Mouse (Mus musculus): ENCODE data around the gene Zfp420. TPM values are rescaled to one million over a fixed set of nuclear protein-coding genes. Genes with fewer than 3 reads are reported as not detected.
"Not testable (repeated sequence)": the region's sequence is repeated elsewhere in the genome, so short reads cannot be mapped to it uniquely, and the experiment has no call there.

Gene Zfp420
- total RNA-seq, 2 experiments from 2014 or later: 2.8 to 4.3 TPM

DNA sequence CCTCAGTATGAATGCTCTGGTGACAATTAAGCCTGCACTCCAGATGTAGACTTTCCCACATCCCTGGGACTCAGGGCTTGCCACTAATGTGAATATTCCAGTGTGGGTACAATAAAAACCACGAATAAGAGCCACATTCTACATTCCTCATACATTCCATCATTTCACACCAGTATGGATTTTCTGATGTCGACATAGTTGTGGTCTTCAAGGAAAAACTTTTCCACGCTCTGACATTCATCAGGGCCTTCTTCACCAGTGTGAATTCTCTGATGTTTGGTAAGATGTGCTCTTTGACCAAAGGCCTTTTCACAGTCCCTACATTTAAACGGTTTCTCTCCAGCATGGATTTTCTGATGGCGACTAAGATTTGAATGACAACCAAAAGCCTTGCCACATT, 15.2 kb upstream of the Zfp420 start:
- no peak for TF ChIP-seq CTCF (IDR thresholded peaks at IDR 0.05)
- no peak overlapping the region for H3K27ac ChIP-seq
- intact Hi-C loops (cut with DNase I): no loop called here
- H3K4me3 ChIP-seq: no peak overlapping the region
- no peak for DNase-seq

DNA sequence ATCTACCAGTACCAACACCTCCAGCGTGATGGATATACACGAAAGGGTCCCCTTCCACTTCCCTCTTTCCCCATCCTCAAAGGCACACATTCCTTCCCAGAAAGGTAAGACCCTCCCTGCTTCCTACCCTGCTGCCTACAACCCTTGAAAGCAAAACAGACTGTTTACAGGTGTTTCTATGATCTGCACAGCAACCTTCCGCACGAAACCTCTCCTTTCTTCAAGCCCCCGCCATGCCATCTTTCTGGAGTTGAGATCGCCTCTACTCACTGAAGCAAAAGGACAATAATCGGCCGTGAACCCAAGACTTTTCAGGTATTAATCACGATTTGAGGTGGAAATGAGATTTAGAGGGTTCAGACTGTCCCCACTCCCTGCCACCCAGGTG, 7.0 kb upstream of the Zfp420 start:
- Histone ChIP-seq H3K27ac (no peak overlapping the region; the same call in 1 of the 2 replicates), H3K4me3 (peak overlapping the region; percentile 82)
- no peak for DNase-seq
- no peak for TF ChIP-seq CTCF (IDR thresholded peaks at IDR 0.05)
- intact Hi-C loops (cut with DNase I): loop anchor here (2.0 to 5.0 kb wide), 2 partner anchors 36 to 56 kb away; partner anchors contain the start of genes Zfp383 and Zfp790

DNA sequence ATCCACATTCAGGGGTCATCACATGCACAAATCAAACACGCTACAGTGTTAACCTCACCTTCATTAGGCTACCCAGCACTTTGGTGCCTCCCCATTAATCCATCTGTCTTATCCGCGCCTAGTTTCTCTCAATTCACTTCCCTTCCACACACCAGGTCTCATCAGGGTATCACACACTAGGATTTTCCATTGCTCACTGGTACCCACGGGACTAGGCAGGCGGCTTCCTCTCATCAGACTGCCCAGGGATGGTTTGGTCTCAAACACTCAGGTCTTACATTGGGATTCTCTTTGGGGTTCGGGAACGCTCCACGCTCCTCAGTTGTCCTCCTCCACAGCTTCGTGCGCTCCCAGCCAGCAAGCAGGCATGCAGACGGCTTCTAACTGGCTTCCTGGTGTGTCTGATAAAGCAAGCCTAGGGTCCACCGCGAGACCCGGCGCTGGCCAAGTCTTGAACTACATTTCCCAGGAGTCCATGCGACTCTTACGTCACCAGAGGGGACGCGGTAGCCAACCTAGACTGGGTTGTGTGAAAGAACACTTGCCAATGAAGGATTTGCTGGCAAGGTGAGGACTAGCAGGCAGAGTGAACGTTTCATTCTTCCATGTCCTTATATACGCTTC, 6.4 kb upstream of the Zfp420 start, which contains the start of gene Zfp940:
Gene Zfp940 (minus strand): TSS at position 451 of the 624 bp plus-strand sequence.
- intact Hi-C loops (cut with DNase I): loop anchor here (2.0 to 5.0 kb wide), 2 partner anchors 36 to 55 kb away; partner anchors contain the start of genes Zfp383 and Zfp790
- DNase-seq: peak; percentile 82
- Histone ChIP-seq H3K27ac (peak within 1 kb of the TSS; percentile 79), H3K4me3 (peak within 1 kb of the TSS; percentile 82)
- TF ChIP-seq CTCF (IDR thresholded peaks at IDR 0.05): no peak

DNA sequence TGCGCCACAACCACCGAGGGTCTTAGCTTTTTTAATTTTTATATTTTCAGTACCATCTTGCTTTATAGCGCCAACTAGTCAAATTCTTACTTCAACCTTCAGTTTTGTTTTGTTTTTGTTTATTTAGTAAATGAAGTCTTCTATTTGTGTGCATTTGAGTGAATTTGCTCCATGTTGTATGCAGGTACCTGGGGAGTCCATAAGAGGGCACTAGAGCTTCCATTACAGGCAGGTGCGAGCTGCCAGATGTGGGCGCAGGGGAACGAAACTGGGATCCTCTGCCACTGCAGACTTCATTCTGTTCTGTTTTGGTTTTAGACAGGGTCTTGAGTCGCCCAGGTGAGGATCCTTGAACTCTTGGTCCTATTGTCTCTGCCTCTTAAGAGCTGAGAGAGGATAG, 1.9 kb downstream of the Zfp420 start:
- no peak for TF ChIP-seq CTCF (IDR thresholded peaks at IDR 0.05)
- intact Hi-C loops (cut with DNase I): no loop called here

DNA sequence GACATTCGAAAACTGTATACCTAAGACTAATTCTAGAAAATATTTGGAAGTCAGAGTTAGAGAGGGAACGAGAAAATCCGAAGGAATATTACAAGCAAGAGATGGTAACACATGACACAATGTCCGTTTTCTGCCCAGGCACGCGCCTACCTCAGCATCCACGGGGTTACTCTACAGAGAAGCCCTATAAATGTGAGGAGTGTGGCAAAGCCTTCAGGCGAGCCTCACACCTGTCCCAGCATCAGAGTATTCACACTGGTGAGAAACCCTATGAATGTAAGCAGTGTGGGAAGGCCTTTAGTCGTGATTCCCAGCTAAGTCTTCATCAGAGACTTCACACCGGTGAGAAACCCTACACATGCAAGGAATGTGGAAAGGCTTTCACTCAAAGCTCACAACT, 14.5 kb downstream of the Zfp420 start:
- no peak for TF ChIP-seq CTCF (IDR thresholded peaks at IDR 0.05)
- intact Hi-C loops (cut with DNase I): no loop called here
- DNase-seq: no peak
- Histone ChIP-seq H3K27ac (no peak overlapping the region), H3K4me3 (no peak overlapping the region)

More for the DNA sequence above, 1.9 kb downstream of the Zfp420 start:
- Histone ChIP-seq H3K4me3 (no peak overlapping the region), H3K27ac (no peak overlapping the region)
- DNase-seq: no peak

DNA sequence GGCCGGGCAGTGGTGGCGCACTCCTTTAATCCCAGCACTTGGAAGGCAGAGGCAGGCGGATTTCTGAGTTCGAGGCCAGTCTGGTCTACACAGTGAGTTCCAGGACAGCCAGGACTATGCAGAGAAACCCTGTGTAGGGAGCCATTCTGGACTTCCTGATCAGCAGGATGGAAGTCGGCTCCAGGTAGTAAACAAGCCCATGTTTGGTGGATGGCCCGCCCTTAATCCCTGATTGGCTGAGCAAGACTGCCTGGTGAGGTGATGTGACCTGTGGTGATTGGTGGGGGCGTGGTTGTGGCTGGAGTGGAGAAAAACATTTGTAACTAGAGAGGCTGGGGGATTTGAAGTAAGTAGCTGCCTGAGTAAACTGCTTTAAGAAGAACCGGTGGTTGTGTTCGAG, 17.8 kb downstream of the Zfp420 start:
- DNase-seq; H3K4me3 ChIP-seq; H3K27ac ChIP-seq; intact Hi-C loops (cut with DNase I): not testable (repeated sequence)

DNA sequence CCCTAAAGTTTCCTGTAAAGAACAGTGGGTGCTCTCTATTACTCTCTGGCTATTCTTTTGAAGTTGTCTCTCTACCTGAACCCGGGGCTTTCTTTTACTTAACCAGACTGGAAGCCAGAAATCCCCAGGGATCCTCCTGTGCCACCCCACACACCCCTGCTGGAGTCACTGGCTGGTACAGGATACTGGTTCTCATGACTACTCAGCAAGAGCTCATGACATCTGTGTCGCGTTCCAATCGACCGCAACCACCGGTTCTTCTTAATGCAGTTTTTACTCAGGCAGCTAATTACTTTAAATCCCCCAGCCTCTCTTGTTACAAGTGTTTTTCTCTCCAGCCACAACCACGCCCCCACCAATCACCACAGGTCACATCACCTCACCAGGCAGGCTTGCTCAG, 20.3 kb downstream of the Zfp420 start:
- TF ChIP-seq CTCF (IDR thresholded peaks at IDR 0.05): no peak
- intact Hi-C loops (cut with DNase I): no loop called here

DNA sequence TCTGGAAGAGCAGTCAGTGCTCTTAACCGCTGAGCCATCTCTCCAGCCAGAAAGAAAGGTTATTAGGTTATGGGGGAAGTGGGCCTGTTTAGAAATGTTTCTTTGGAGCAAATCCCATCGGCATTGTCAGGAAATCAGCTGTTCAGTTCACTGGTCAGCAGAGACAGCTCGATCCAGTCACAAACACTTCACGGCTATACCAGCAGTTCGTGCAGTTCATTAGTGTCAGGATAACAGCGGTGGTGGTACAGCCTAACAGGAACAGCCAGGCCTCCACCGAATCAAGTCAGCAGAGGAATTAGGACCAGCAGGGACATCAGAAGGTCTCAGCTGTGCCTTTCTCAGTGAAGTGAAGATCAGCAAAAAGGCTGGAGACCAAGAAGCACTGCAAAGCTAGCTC, 21.1 kb downstream of the Zfp420 start:
- no peak overlapping the region for H3K4me3 ChIP-seq
- DNase-seq: no peak
- intact Hi-C loops (cut with DNase I): no loop called here
- no peak overlapping the region for H3K27ac ChIP-seq
- no peak for TF ChIP-seq CTCF (IDR thresholded peaks at IDR 0.05)

More for the DNA sequence above, 20.3 kb downstream of the Zfp420 start:
- Histone ChIP-seq H3K4me3 (no peak overlapping the region), H3K27ac (no peak overlapping the region)
- DNase-seq: no peak

DNA sequence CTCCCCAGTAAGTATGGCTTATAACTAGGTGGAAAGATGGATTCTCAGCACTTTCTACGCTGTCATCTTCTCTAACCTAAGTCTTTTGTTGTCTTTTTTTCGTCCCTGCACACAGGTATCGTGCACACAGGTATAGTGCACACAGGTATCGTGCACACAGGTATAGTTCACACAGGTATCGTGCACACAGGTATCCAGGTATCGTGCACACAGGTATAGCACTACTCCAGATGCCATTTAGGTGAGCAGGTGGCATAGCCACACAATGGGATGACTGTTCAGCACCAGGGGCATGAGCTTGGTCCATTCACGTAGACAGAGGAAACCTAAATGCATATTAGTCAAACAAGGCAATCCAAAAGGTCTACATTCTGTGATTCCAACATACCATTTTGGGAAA, 30.7 kb downstream of the Zfp420 start:
- intact Hi-C loops (cut with DNase I): no loop called here
- TF ChIP-seq CTCF (IDR thresholded peaks at IDR 0.05): no peak
- DNase-seq: no peak
- no peak overlapping the region for H3K4me3 ChIP-seq
- no peak overlapping the region for H3K27ac ChIP-seq

DNA sequence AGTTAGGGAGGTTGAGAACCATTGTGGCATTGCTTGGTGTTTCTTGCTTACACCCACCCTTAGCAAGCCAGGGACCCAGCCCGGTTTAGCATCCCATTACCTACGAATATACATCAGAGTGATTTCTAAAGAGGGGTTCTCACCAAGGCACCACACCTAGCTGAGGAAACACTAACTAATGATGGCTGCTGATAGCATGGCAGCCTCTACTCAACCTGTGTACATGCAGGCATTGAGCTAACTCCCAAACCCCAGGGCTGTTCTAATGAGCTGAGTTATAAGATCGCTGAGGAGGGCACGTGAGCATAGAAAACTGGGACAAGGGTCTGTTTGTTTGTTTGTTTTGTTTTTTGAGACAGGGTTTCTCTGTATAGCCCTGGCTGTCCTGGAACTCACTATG, 33.0 kb downstream of the Zfp420 start:
- intact Hi-C loops (cut with DNase I): no loop called here
- Histone ChIP-seq H3K4me3 (no peak overlapping the region), H3K27ac (no peak overlapping the region)
- DNase-seq: no peak
- no peak for TF ChIP-seq CTCF (IDR thresholded peaks at IDR 0.05)

DNA sequence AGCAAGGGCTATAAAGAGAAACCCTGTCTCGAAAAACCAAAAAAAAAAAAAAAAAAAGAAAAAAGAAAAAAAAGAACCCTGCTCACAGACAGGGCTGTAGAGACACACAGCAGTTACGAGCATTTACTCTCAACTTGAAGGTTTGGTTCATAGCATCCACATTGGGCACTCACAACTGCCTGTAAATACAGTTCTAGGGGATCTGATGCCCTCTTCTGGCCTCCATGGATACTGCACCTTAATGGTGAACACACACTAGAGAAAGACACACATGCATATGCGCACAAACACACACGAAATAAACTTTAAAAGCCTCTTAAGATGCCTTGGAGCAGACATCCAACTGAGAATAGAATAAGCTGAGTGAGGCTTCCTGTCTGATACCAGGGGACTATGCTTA, 38.6 kb downstream of the Zfp420 start:
- H3K4me3 ChIP-seq: no peak overlapping the region
- intact Hi-C loops (cut with DNase I): no loop called here
- TF ChIP-seq CTCF (IDR thresholded peaks at IDR 0.05): no peak

DNA sequence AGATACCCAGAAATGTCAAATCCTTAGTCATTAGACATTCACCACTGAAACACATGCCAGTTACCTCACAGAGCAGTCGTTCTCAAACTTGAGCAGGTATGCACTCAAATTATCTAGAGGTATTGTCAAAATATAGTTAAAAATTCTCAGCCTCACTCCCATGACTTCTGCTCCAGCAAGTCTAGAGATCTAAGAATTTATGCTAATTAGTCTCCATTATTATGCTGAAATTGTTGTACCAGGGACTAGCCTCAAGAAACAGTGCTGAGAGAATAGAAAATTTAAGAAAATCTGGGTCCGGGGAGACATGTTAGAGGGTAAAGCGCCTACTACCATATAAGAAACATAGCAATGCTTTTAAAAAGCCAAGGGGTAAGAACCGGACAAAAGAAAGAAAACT, 44.3 kb downstream of the Zfp420 start:
- no peak for DNase-seq
- no peak for TF ChIP-seq CTCF (IDR thresholded peaks at IDR 0.05)
- Histone ChIP-seq H3K27ac (no peak overlapping the region), H3K4me3 (no peak overlapping the region)
- intact Hi-C loops (cut with DNase I): no loop called here

More for the DNA sequence above, 38.6 kb downstream of the Zfp420 start:
- DNase-seq: no peak
- no peak overlapping the region for H3K27ac ChIP-seq

DNA sequence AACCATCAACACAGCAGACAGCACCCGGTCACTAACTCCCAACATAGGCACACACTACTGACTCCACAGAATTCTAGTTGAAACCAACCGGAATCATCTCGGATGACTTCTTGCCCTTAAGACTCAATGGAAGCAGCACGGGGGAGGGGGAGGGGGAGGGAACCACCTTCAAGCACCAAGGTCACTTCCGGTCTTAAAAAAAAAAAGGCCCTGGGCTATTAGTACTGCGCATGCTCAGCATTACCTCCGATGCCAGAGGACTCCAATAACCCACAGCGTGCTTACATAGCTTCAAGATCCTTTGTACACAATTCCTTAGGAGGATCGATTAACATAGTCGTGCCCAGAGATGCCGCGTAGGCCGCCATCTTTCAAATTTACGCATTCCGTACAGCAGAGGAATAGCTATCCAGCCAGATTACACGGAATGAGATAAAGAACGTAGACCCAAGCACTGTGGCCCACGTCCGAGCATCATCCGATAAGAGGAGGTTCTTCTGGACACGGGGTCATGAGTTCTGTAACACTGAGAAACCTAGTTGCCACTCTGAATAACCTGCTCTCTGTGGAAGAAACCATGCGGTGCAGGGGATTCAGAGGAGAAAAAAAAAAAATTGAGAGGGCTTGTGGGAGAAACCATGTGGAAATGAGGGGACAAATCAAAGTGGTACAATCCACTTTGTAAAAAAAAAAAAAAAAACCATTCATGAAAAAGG, 46.3 kb downstream of the Zfp420 start, which contains the start of gene Zfp27:
Gene Zfp27 (minus strand): TSS at position 607 of the 716 bp plus-strand sequence.
- intact Hi-C loops (cut with DNase I): loop anchor here (2.0 to 5.0 kb wide), 5 partner anchors 47 to 186 kb away; partner anchors contain the start of genes Gm26920, Zfp260, Zfp566 and Zfp568
- peak within 1 kb of the TSS; percentile 93 for H3K27ac ChIP-seq
- TF ChIP-seq CTCF (IDR thresholded peaks at IDR 0.05): no peak
- peak within 1 kb of the TSS; percentile 81 for H3K4me3 ChIP-seq
- DNase-seq: peak; percentile 66

All from gastrocnemius, adult 2 months (tissue).